Mouse (Mus musculus): ENCODE measurements around the gene Rptor. TPM values are rescaled to one million over a fixed set of nuclear protein-coding genes. Genes with fewer than 3 reads are reported as not detected.
A peak's percentile ranks its signal among the peaks of the same experiment; 100 is the strongest.

The Rptor gene
- total RNA-seq (2014; rRNA removed) = 11.2 and 17.7 TPM in 2 replicates
- polyA plus RNA-seq (2012; rRNA removed) = 18.4 and 18.6 TPM in 2 replicates

DNA sequence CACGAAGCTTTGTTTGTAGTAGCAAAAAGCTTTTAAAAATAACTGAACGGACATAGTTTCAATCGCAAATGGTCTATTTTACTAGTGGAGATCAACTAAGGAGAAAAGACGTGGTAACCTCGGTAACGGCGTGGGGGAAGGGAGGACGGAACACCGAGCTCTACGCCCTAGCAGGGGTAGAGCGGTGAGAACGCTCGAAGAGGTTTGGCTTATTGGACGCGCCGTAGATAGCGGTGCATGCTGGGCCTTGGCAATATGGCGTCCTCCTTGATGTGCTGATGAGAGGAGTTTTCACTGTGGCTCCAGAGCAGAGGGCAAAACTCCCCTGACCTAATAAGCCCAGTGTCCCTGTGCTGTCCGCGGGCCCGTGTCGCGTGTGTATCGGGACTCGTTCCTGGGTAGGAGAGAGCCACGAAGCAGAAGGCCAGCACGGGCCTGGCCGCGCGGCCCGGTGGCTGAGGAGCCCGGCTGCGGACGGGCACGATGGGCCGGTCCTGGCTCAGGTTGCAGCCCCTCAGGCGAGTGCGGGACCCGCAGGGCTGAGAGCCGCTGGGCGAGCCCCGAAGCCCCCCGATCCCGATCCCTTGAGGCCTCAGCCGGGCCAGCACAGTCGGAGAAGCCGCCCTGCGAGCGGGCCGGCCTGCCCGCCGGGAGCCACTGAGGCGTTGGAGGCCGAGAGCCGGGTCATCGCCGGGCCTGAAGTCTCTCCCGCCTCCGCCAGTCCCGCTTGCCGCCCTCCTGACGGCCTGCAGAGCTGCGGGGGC is at the start of gene Rptor:
TSS of gene Rptor (plus strand) at position 143 of the 764 bp plus-strand sequence.
- under 1% methylated on average over 63 of the region's 63 CpGs for WGBS
- TF ChIP-seq CTCF (IDR thresholded peaks at IDR 0.05; ENCODE audit: low read depth, low read length) (no peak), POLR2A (IDR thresholded peaks at IDR 0.05; ENCODE audit: extremely low read depth, insufficient read depth, low read length) (no peak)

GRCm38 (mm10) chr11:119554706-119555105 is 48.0 kb upstream of the Rptor start:
- H3K27me3 ChIP-seq (ENCODE audit: control insufficient read depth, insufficient read depth, low read length) = peaks cover 3% of the 10 kb centered on the region
- TF ChIP-seq CTCF (IDR thresholded peaks at IDR 0.05; ENCODE audit: low read depth, low read length) = no peak
- TF ChIP-seq POLR2A (IDR thresholded peaks at IDR 0.05; ENCODE audit: extremely low read depth, insufficient read depth, low read length) = no peak
- H3K4me3 ChIP-seq (ENCODE audit: insufficient read depth, low read depth, low read length) = no peak overlapping the region
- H3K9ac ChIP-seq (ENCODE audit: low read depth, low read length) = no peak overlapping the region
- 83% methylated on average over 7 of the region's 7 CpGs for WGBS
- H3K79me2 ChIP-seq (ENCODE audit: control insufficient read depth, insufficient read depth, low read length) = no peaks in the 10 kb centered on the region
- H3K36me3 ChIP-seq (ENCODE audit: control insufficient read depth, insufficient read depth, low read length) = no peaks in the 10 kb centered on the region
- H3K27ac ChIP-seq (replicated peaks; ENCODE audit: insufficient read depth, low read depth, low read length) = no peak overlapping the region
- H3K4me1 ChIP-seq (ENCODE audit: control insufficient read depth, insufficient read depth, low read length) = peaks cover 11% of the 10 kb centered on the region
- no peak for DNase-seq (ENCODE audit: extremely low read depth, low read depth, low spot score)

More for the DNA sequence above, at the start of gene Rptor:
- Histone ChIP-seq H3K4me1 (ENCODE audit: control insufficient read depth, insufficient read depth, low read length) (peaks cover 3% of the 10 kb centered on the region; the same call in 1 of the 2 replicates), H3K9ac (ENCODE audit: low read depth, low read length) (peak within 1 kb of the TSS; percentile 86), H3K4me3 (ENCODE audit: insufficient read depth, low read depth, low read length) (peak within 1 kb of the TSS; percentile 91), H3K36me3 (ENCODE audit: control insufficient read depth, insufficient read depth, low read length) (no peaks in the 10 kb centered on the region), H3K27me3 (ENCODE audit: control insufficient read depth, insufficient read depth, low read length) (no peaks in the 10 kb centered on the region), H3K27ac (replicated peaks; ENCODE audit: insufficient read depth, low read depth, low read length) (peak within 1 kb of the TSS; percentile 47), H3K79me2 (ENCODE audit: control insufficient read depth, insufficient read depth, low read length) (peaks cover 14% of the 10 kb centered on the region; the same call in 1 of the 2 replicates)
- peak; percentile 96 for DNase-seq (ENCODE audit: extremely low read depth, low read depth, low spot score)

DNA sequence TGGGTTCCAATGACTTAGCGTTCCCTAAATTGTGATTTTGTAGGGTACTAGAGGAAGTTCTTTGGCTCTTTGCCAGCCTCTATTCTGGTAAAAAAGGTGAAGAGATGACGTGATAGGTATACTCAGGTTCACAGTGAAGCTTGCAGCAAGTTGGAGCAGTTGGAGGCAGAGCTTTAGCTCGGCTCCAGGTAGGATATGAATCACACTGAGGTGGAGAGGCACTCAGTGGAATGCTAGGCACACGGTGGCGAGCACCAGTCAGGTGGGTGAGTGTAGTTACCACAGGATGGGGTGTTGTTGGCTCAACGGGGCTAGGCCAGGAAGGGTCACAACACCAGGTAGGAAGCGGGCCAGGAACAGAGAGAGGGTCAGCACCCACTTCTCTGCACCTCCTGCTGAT is 47.5 kb upstream of the Rptor start:
- Histone ChIP-seq H3K79me2 (ENCODE audit: control insufficient read depth, insufficient read depth, low read length) (no peaks in the 10 kb centered on the region), H3K9ac (ENCODE audit: low read depth, low read length) (no peak overlapping the region), H3K4me3 (ENCODE audit: insufficient read depth, low read depth, low read length) (no peak overlapping the region), H3K27me3 (ENCODE audit: control insufficient read depth, insufficient read depth, low read length) (no peaks in the 10 kb centered on the region), H3K27ac (replicated peaks; ENCODE audit: insufficient read depth, low read depth, low read length) (no peak overlapping the region), H3K36me3 (ENCODE audit: control insufficient read depth, insufficient read depth, low read length) (no peaks in the 10 kb centered on the region), H3K4me1 (ENCODE audit: control insufficient read depth, insufficient read depth, low read length) (peaks cover 11% of the 10 kb centered on the region)
- 88% methylated on average over 7 of the region's 7 CpGs for WGBS
- TF ChIP-seq POLR2A (IDR thresholded peaks at IDR 0.05; ENCODE audit: extremely low read depth, insufficient read depth, low read length) (no peak), CTCF (IDR thresholded peaks at IDR 0.05; ENCODE audit: low read depth, low read length) (no peak)
- no peak for DNase-seq (ENCODE audit: extremely low read depth, low read depth, low spot score)

DNA sequence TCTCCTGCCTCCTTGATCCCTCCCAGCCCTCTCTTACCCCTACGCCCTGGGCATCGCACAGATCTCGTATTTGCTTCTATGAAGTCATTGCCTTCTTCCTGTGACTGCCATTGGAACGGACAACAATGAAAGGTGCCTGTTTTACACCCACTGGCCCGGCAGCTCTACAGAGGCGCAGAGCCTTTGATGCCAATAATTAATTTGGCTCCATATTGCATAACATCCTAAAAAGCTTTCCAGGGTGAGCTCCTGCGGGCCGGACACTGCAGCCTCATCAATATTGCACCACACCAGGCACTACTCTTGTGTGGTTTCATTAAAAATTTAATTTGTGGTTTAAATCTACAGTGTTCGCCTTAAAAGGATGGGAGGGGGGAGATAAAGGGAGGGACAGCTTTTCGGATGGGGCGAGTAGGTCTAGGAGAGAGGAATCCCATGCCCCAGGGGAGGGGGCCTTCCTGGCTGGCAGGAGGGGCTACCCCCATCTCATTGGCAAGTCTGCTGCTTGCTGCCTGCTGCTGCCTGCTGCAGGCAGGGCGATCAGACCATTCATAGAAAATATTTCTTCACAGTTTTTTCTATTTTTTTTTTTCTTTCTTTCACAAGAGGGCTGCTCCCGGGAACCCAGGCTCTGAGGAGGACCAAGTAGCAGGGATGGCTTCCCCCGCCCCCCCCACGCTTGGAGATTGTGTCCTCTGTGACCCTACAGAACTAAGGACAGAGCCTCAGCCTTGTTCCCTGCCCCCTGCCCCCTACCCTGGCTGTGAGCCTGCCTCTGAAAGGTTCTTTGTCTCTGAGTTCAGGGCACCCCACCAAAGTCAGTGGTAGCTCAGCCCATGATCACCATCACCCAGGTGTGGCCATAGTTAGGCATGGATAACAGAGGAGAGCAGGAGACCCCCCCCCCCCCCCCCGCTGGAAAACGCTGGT is 44.5 kb upstream of the Rptor start:
- 22% methylated on average over 17 of the region's 17 CpGs for WGBS
- TF ChIP-seq POLR2A (IDR thresholded peaks at IDR 0.05; ENCODE audit: extremely low read depth, insufficient read depth, low read length) (no peak), CTCF (IDR thresholded peaks at IDR 0.05; ENCODE audit: low read depth, low read length) (no peak)
- H3K36me3 ChIP-seq (ENCODE audit: control insufficient read depth, insufficient read depth, low read length) = no peaks in the 10 kb centered on the region

DNA sequence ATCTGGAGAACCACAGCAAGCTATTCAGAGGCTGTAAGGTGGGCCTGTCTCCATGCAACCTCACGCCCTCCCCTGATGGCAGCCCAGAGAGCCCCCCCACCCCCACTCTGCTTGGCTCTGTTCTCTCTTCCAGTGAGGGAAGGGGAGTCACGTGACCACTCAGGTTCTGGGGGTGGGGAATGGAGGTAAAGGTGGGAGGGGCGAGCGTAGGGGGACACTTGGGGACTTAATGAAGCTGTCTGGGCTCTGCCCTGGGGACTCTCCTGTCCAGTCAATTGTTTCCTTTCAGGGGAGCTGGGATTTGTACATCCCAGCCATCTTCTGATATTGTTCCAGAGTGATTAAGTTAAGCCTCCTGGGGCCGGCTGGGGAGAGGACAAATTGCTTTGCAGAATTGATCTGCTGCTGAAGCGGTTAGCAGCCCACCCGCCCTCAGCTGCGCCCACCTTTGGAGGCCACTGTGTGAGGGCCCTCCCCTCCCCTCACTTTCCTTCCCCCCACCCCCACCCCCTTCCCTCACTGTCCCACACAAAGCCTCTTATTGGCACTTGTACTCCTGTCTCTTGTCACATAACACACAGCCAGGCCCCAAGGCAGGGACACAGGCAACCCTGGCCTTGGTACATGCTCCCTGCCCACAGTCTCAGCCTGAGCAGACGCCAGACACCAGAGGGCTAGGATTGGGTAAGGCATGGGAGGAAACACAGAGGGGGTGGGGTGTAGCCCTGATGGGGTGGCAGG is 43.7 kb upstream of the Rptor start:
- H3K9ac ChIP-seq (ENCODE audit: low read depth, low read length) = no peak overlapping the region
- peaks cover 11% of the 10 kb centered on the region for H3K4me1 ChIP-seq (ENCODE audit: control insufficient read depth, insufficient read depth, low read length)
- 63% methylated on average over 9 of the region's 9 CpGs for WGBS
- no peak overlapping the region for H3K27ac ChIP-seq (replicated peaks; ENCODE audit: insufficient read depth, low read depth, low read length)
- H3K79me2 ChIP-seq (ENCODE audit: control insufficient read depth, insufficient read depth, low read length) = no peaks in the 10 kb centered on the region
- H3K27me3 ChIP-seq (ENCODE audit: control insufficient read depth, insufficient read depth, low read length) = no peaks in the 10 kb centered on the region
- H3K4me3 ChIP-seq (ENCODE audit: insufficient read depth, low read depth, low read length) = no peak overlapping the region
- TF ChIP-seq POLR2A (IDR thresholded peaks at IDR 0.05; ENCODE audit: extremely low read depth, insufficient read depth, low read length) = no peak
- no peak for TF ChIP-seq CTCF (IDR thresholded peaks at IDR 0.05; ENCODE audit: low read depth, low read length)
- no peak for DNase-seq (ENCODE audit: extremely low read depth, low read depth, low spot score)
- no peaks in the 10 kb centered on the region for H3K36me3 ChIP-seq (ENCODE audit: control insufficient read depth, insufficient read depth, low read length)

More for the DNA sequence above, 44.5 kb upstream of the Rptor start:
- H3K27ac ChIP-seq (replicated peaks; ENCODE audit: insufficient read depth, low read depth, low read length) = no peak overlapping the region
- H3K27me3 ChIP-seq (ENCODE audit: control insufficient read depth, insufficient read depth, low read length) = no peaks in the 10 kb centered on the region
- H3K4me1 ChIP-seq (ENCODE audit: control insufficient read depth, insufficient read depth, low read length) = peaks cover 11% of the 10 kb centered on the region
- no peak overlapping the region for H3K9ac ChIP-seq (ENCODE audit: low read depth, low read length)
- DNase-seq (ENCODE audit: extremely low read depth, low read depth, low spot score) = peak; percentile 76
- no peaks in the 10 kb centered on the region for H3K79me2 ChIP-seq (ENCODE audit: control insufficient read depth, insufficient read depth, low read length)
- no peak overlapping the region for H3K4me3 ChIP-seq (ENCODE audit: insufficient read depth, low read depth, low read length)

Measured in liver, adult 2 months (tissue).